Mouse (Mus musculus): Measurements from ENCODE around the gene Kcnk7. TPM values are rescaled to one million over a fixed set of nuclear protein-coding genes. Genes with fewer than 3 reads are reported as not detected.
A peak's percentile ranks its signal among the peaks of the same experiment; 100 is the strongest.

The Kcnk7 gene
- polyA plus RNA-seq, 1 experiment = 0.19 TPM

GRCm38 (mm10) chr19:5662981-5663913 lies 40.9 kb upstream of the Kcnk7 start, which contains the start of gene Sipa1:
Gene Sipa1 (minus strand): TSS chr19:5663707.
- H3K4me3 ChIP-seq (ENCODE audit: insufficient read depth, poor library complexity, severe bottlenecking) = peak within 1 kb of the TSS; percentile 43
- H3K36me3 ChIP-seq (ENCODE audit: control insufficient read depth, insufficient read depth) = peaks cover 32% of the 10 kb centered on the region
- no peaks in the 10 kb centered on the region for H3K27me3 ChIP-seq (ENCODE audit: control insufficient read depth, insufficient read depth, insufficient read length)
- peaks cover 16% of the 10 kb centered on the region for H3K79me2 ChIP-seq (ENCODE audit: control insufficient read depth, insufficient read depth)
- peak within 1 kb of the TSS; percentile 86 for H3ac ChIP-seq (ENCODE audit: control insufficient read depth, insufficient read length, low read depth)
- H3K79me3 ChIP-seq (ENCODE audit: low read depth) = peaks cover 3% of the 10 kb centered on the region
- TF ChIP-seq MYOD1 (IDR thresholded peaks at IDR 0.05; ENCODE audit: control insufficient read depth, insufficient read length, low read depth) = no peak
- TF ChIP-seq USF1 (IDR thresholded peaks at IDR 0.05; ENCODE audit: low read depth) = no peak
- TF ChIP-seq FOSL1 (IDR thresholded peaks at IDR 0.05; ENCODE audit: insufficient read depth, low read length, poor library complexity, severe bottlenecking) = no peak
- TF ChIP-seq CEBPB (IDR thresholded peaks at IDR 0.05; ENCODE audit: low read depth) = no peak
- TF ChIP-seq MYOG (IDR thresholded peaks at IDR 0.05; ENCODE audit: control insufficient read depth, extremely low read depth, insufficient read length) = no peak
- no peak for TF ChIP-seq MAX (IDR thresholded peaks at IDR 0.05)
- TF ChIP-seq CTCF (IDR thresholded peaks at IDR 0.05; ENCODE audit: control insufficient read depth, insufficient read depth, insufficient read length) = no peak

GRCm38 (mm10) chr19:5664669-5665257 lies 39.4 kb upstream of the Kcnk7 start:
- H3K4me3 ChIP-seq (ENCODE audit: insufficient read depth, poor library complexity, severe bottlenecking) = no peak overlapping the region
- TF ChIP-seq CTCF (IDR thresholded peaks at IDR 0.05; ENCODE audit: control insufficient read depth, insufficient read depth, insufficient read length) = no peak
- TF ChIP-seq MYOG (IDR thresholded peaks at IDR 0.05; ENCODE audit: control insufficient read depth, extremely low read depth, insufficient read length) = no peak
- no peak for TF ChIP-seq MAX (IDR thresholded peaks at IDR 0.05)
- no peak for TF ChIP-seq FOSL1 (IDR thresholded peaks at IDR 0.05; ENCODE audit: insufficient read depth, low read length, poor library complexity, severe bottlenecking)
- no peak for TF ChIP-seq MYOD1 (IDR thresholded peaks at IDR 0.05; ENCODE audit: control insufficient read depth, insufficient read length, low read depth)
- no peak for TF ChIP-seq CEBPB (IDR thresholded peaks at IDR 0.05; ENCODE audit: low read depth)
- no peak for TF ChIP-seq USF1 (IDR thresholded peaks at IDR 0.05; ENCODE audit: low read depth)
- peaks cover 16% of the 10 kb centered on the region for H3K79me2 ChIP-seq (ENCODE audit: control insufficient read depth, insufficient read depth)
- H3K36me3 ChIP-seq (ENCODE audit: control insufficient read depth, insufficient read depth) = peaks cover 32% of the 10 kb centered on the region
- H3K79me3 ChIP-seq (ENCODE audit: low read depth) = peaks cover 3% of the 10 kb centered on the region
- H3K27me3 ChIP-seq (ENCODE audit: control insufficient read depth, insufficient read depth, insufficient read length) = no peaks in the 10 kb centered on the region
- no peak overlapping the region for H3ac ChIP-seq (ENCODE audit: control insufficient read depth, insufficient read length, low read depth)

- Histone ChIP-seq H3K79me3 (ENCODE audit: low read depth) (peaks cover 3% of the 10 kb centered on the region), H3K79me2 (ENCODE audit: control insufficient read depth, insufficient read depth) (peaks cover 16% of the 10 kb centered on the region), H3K27me3 (ENCODE audit: control insufficient read depth, insufficient read depth, insufficient read length) (no peaks in the 10 kb centered on the region), H3K4me3 (ENCODE audit: insufficient read depth, poor library complexity, severe bottlenecking) (no peak overlapping the region), H3ac (ENCODE audit: control insufficient read depth, insufficient read length, low read depth) (no peak overlapping the region), H3K36me3 (ENCODE audit: control insufficient read depth, insufficient read depth) (peaks cover 32% of the 10 kb centered on the region)
- TF ChIP-seq MAX (IDR thresholded peaks at IDR 0.05) = no peak
- TF ChIP-seq MYOD1 (IDR thresholded peaks at IDR 0.05; ENCODE audit: control insufficient read depth, insufficient read length, low read depth) = no peak
Measured at GRCm38 (mm10) chr19:5665465-5665864, 38.7 kb upstream of the Kcnk7 start.

- no peak for TF ChIP-seq CTCF (IDR thresholded peaks at IDR 0.05; ENCODE audit: control insufficient read depth, insufficient read depth, insufficient read length)
- no peak overlapping the region for H3ac ChIP-seq (ENCODE audit: control insufficient read depth, insufficient read length, low read depth)
- H3K36me3 ChIP-seq (ENCODE audit: control insufficient read depth, insufficient read depth) = peaks cover 32% of the 10 kb centered on the region
- no peak overlapping the region for H3K4me3 ChIP-seq (ENCODE audit: insufficient read depth, poor library complexity, severe bottlenecking)
- H3K79me3 ChIP-seq (ENCODE audit: low read depth) = peaks cover 3% of the 10 kb centered on the region
- H3K79me2 ChIP-seq (ENCODE audit: control insufficient read depth, insufficient read depth) = peaks cover 16% of the 10 kb centered on the region
- no peaks in the 10 kb centered on the region for H3K27me3 ChIP-seq (ENCODE audit: control insufficient read depth, insufficient read depth, insufficient read length)
Measured at GRCm38 (mm10) chr19:5666386-5666785, 37.8 kb upstream of the Kcnk7 start.

GRCm38 (mm10) chr19:5668372-5668771 lies 35.8 kb upstream of the Kcnk7 start:
- no peak overlapping the region for H3ac ChIP-seq (ENCODE audit: control insufficient read depth, insufficient read length, low read depth)
- no peaks in the 10 kb centered on the region for H3K27me3 ChIP-seq (ENCODE audit: control insufficient read depth, insufficient read depth, insufficient read length)
- H3K79me2 ChIP-seq (ENCODE audit: control insufficient read depth, insufficient read depth) = peaks cover 1% of the 10 kb centered on the region
- no peaks in the 10 kb centered on the region for H3K79me3 ChIP-seq (ENCODE audit: low read depth)
- TF ChIP-seq MYOD1 (IDR thresholded peaks at IDR 0.05; ENCODE audit: control insufficient read depth, insufficient read length, low read depth) = no peak
- TF ChIP-seq USF1 (IDR thresholded peaks at IDR 0.05; ENCODE audit: low read depth) = no peak
- no peak for TF ChIP-seq FOSL1 (IDR thresholded peaks at IDR 0.05; ENCODE audit: insufficient read depth, low read length, poor library complexity, severe bottlenecking)
- no peak for TF ChIP-seq CEBPB (IDR thresholded peaks at IDR 0.05; ENCODE audit: low read depth)
- no peak for TF ChIP-seq MAX (IDR thresholded peaks at IDR 0.05)
- no peak for TF ChIP-seq CTCF (IDR thresholded peaks at IDR 0.05; ENCODE audit: control insufficient read depth, insufficient read depth, insufficient read length)
- H3K4me3 ChIP-seq (ENCODE audit: insufficient read depth, poor library complexity, severe bottlenecking) = no peak overlapping the region
- H3K36me3 ChIP-seq (ENCODE audit: control insufficient read depth, insufficient read depth) = peaks cover 44% of the 10 kb centered on the region

- no peaks in the 10 kb centered on the region for H3K27me3 ChIP-seq (ENCODE audit: control insufficient read depth, insufficient read depth, insufficient read length)
- no peak overlapping the region for H3ac ChIP-seq (ENCODE audit: control insufficient read depth, insufficient read length, low read depth)
- H3K36me3 ChIP-seq (ENCODE audit: control insufficient read depth, insufficient read depth) = peaks cover 73% of the 10 kb centered on the region
- TF ChIP-seq MAX (IDR thresholded peaks at IDR 0.05) (no peak), CEBPB (IDR thresholded peaks at IDR 0.05; ENCODE audit: low read depth) (no peak), FOSL1 (IDR thresholded peaks at IDR 0.05; ENCODE audit: insufficient read depth, low read length, poor library complexity, severe bottlenecking) (no peak), MYOG (IDR thresholded peaks at IDR 0.05; ENCODE audit: control insufficient read depth, extremely low read depth, insufficient read length) (no peak), MYOD1 (IDR thresholded peaks at IDR 0.05; ENCODE audit: control insufficient read depth, insufficient read length, low read depth) (no peak)
- H3K79me3 ChIP-seq (ENCODE audit: low read depth) = no peaks in the 10 kb centered on the region
- no peaks in the 10 kb centered on the region for H3K79me2 ChIP-seq (ENCODE audit: control insufficient read depth, insufficient read depth)
- no peak overlapping the region for H3K4me3 ChIP-seq (ENCODE audit: insufficient read depth, poor library complexity, severe bottlenecking)
Measured at GRCm38 (mm10) chr19:5680432-5680831, 23.7 kb upstream of the Kcnk7 start.

Data from C2C12 (cell line).